Comparison of ENCODE assay signal across 8 mouse cellular contexts in genomic region chr3:121428230-121428629, GRCm38 (mm10). TPM values are rescaled to one million over a fixed set of nuclear protein-coding genes. Genes with fewer than 3 reads are reported as not detected.
DNase-seq lines count a peak whose midpoint lies in the region; ATAC-seq and TF ChIP-seq lines count a peak whose summit lies in the region.

No protein-coding gene starts in this region.

- H3K4me1 ChIP-seq in forebrain, embryonic 14.5 days (ENCODE audit: control insufficient read depth, insufficient read depth, low read length), result peaks cover 29% of the 10 kb centered on the region
- H3K4me1 ChIP-seq in kidney, adult 2 months (ENCODE audit: control insufficient read depth, insufficient read depth, low read length), result peaks cover 5% of the 10 kb centered on the region; the same call in 1 of the 2 replicates
- peaks cover 53% of the 10 kb centered on the region for H3K4me1 ChIP-seq in midbrain, embryonic 12.5 days

- peak overlapping the region; percentile 93 for H3K4me2 ChIP-seq in forebrain, embryonic 14.5 days (ENCODE audit: low read length)
- H3K4me2 ChIP-seq in midbrain, embryonic 12.5 days (replicated peaks), result peak overlapping the region; percentile 77

- H3K27ac ChIP-seq in forebrain, embryonic 14.5 days (ENCODE audit: low read depth, low read length), result peak overlapping the region; percentile 98
- H3K27ac ChIP-seq in kidney, adult 2 months (ENCODE audit: insufficient read depth, low read depth, low read length), result peak overlapping the region; percentile 79
- peak overlapping the region; percentile 99 for H3K27ac ChIP-seq in midbrain, embryonic 12.5 days (replicated peaks)

- H3K36me3 ChIP-seq in forebrain, embryonic 14.5 days (ENCODE audit: control insufficient read depth, insufficient read depth, low read length), result no peaks in the 10 kb centered on the region
- H3K36me3 ChIP-seq in kidney, adult 2 months (ENCODE audit: control insufficient read depth, insufficient read depth, low read length), result no peaks in the 10 kb centered on the region
- H3K36me3 ChIP-seq in midbrain, embryonic 12.5 days, result no peaks in the 10 kb centered on the region

- H3K27me3 ChIP-seq in forebrain, embryonic 14.5 days (replicated peaks; ENCODE audit: control insufficient read depth, insufficient read depth, low read length), result no peaks in the 10 kb centered on the region
- H3K27me3 ChIP-seq in kidney, adult 2 months (replicated peaks; ENCODE audit: control insufficient read depth, insufficient read depth, low read length), result no peaks in the 10 kb centered on the region
- peaks cover 11% of the 10 kb centered on the region for H3K27me3 ChIP-seq in midbrain, embryonic 12.5 days

- no peak for TF ChIP-seq CTCF in kidney, adult 2 months (conservative IDR thresholded peaks at IDR 0.05; ENCODE audit: insufficient read depth, insufficient read length, low read depth, low read length)

- H3K9ac ChIP-seq in forebrain, embryonic 14.5 days (ENCODE audit: low read length), result peak overlapping the region; percentile 97
- peak overlapping the region; percentile 98 for H3K9ac ChIP-seq in midbrain, embryonic 12.5 days (replicated peaks)

- TF ChIP-seq POLR2A in kidney, adult 2 months (IDR thresholded peaks at IDR 0.05; ENCODE audit: low read depth, low read length), result no peak

- DNase-seq in cerebellum, adult 9-10 months, result peak; percentile 13
- DNase-seq in B cell, adult 2 months, result peak; percentile 41 to 42
- no peak for DNase-seq in forebrain, embryonic 14.5 days (ENCODE audit: low spot score)
- peak; percentile 80 for DNase-seq in kidney, adult 2 months
- no peak for DNase-seq in Muller cell, postnatal 12 days (ENCODE audit: inconsistent ontology term)
- no peak for DNase-seq in cerebellum, adult 11-12 months

- H3K9me3 ChIP-seq in forebrain, embryonic 14.5 days (replicated peaks; ENCODE audit: control insufficient read depth, low read length), result no peaks in the 10 kb centered on the region
- H3K9me3 ChIP-seq in midbrain, embryonic 12.5 days, result no peaks in the 10 kb centered on the region

- H3K4me3 ChIP-seq in forebrain, embryonic 14.5 days (ENCODE audit: low read depth, low read length), result peak overlapping the region; percentile 89
- H3K4me3 ChIP-seq in kidney, adult 2 months (ENCODE audit: insufficient read depth, low read depth, low read length), result peak overlapping the region; percentile 69
- H3K4me3 ChIP-seq in midbrain, embryonic 12.5 days, result peak overlapping the region; percentile 89

- no peak for ATAC-seq in cerebellum, adult (ENCODE audit: insufficient number of reproducible peaks, low FRiP score, low TSS enrichment)
- ATAC-seq in forebrain, embryonic 14.5 days, result no peak
- ATAC-seq in midbrain, embryonic 12.5 days (ENCODE audit: low FRiP score, low read depth), result no peak

- 6% methylated on average over 8 of the region's 8 CpGs for WGBS in forebrain, embryonic 14.5 days
- WGBS in kidney, adult 2 months, result 5% methylated on average over 8 of the region's 8 CpGs
- 6% methylated on average over 8 of the region's 8 CpGs for WGBS in midbrain, embryonic 12.5 days

RNA-seq across cellular contexts. Expression of gene Cnn3, which starts 1.9 kb away (rescaled TPM):
- polyA plus RNA-seq in forebrain, embryonic 14.5 days (2014; fragmentation: Nextera tagmentation; extraction: Ambion mirVana), result 691 and 743 TPM in 2 replicates
- 253 and 268 TPM in 2 replicates for polyA plus RNA-seq in kidney, adult 2 months (2012; rRNA removed)
- polyA plus RNA-seq in midbrain, embryonic 12.5 days (2016; fragmentation: Nextera tagmentation; extraction: Ambion mirVana), result 905 and 975 TPM in 2 replicates

Comparison
In these comparisons a context has a peak if more than half of its experiments do, and no peak if none do; other contexts are left out.
1. DNase-seq: peak in cerebellum, adult 9-10 months (single experiment), B cell, adult 2 months (2 of 2) and kidney, adult 2 months (single experiment); none in forebrain, embryonic 14.5 days (single experiment), Muller cell, postnatal 12 days (single experiment) and cerebellum, adult 11-12 months (single experiment).
2. Peak in every context shown above with its lines, with median percentiles within 50 percentile points of each other: H3K27ac ChIP-seq and H3K4me3 ChIP-seq.